Mouse (Mus musculus): ENCODE measurements around the gene Derl3. TPM values are rescaled to one million over a fixed set of nuclear protein-coding genes. Genes with fewer than 3 reads are reported as not detected.
"Not testable (repeated sequence)": the region's sequence is repeated elsewhere in the genome, so short reads cannot be mapped to it uniquely, and the experiment has no call there.

Gene Derl3
- total and polyA plus RNA-seq, 2 experiments, result 2.1 to 15.0 TPM

GRCm38 (mm10) chr10:75856155-75856907 is 36.9 kb upstream of the Derl3 start:
- Histone ChIP-seq H3K4me1 (ENCODE audit: control insufficient read depth, insufficient read depth, low read length) (peaks cover 4% of the 10 kb centered on the region), H3K27ac (replicated peaks; ENCODE audit: insufficient read depth, low read depth, low read length) (no peak overlapping the region), H3K9ac (ENCODE audit: low read depth, low read length) (no peak overlapping the region), H3K4me3 (ENCODE audit: insufficient read depth, low read depth, low read length) (no peak overlapping the region), H3K36me3 (ENCODE audit: control insufficient read depth, insufficient read depth, low read length) (no peaks in the 10 kb centered on the region), H3K27me3 (ENCODE audit: control insufficient read depth, insufficient read depth, low read length) (no peaks in the 10 kb centered on the region), H3K79me2 (ENCODE audit: control insufficient read depth, insufficient read depth, low read length) (no peaks in the 10 kb centered on the region)
- 91% methylated on average over 11 of the region's 11 CpGs for WGBS
- DNase-seq (ENCODE audit: extremely low read depth, low read depth, low spot score), result no peak
- no peak for TF ChIP-seq CTCF (IDR thresholded peaks at IDR 0.05; ENCODE audit: low read depth, low read length)
- TF ChIP-seq POLR2A (IDR thresholded peaks at IDR 0.05; ENCODE audit: extremely low read depth, insufficient read depth, low read length), result no peak

- peak; percentile 53 for DNase-seq (ENCODE audit: extremely low read depth, low read depth, low spot score)
- H3K27me3 ChIP-seq (ENCODE audit: control insufficient read depth, insufficient read depth, low read length), result no peaks in the 10 kb centered on the region
- TF ChIP-seq CTCF (IDR thresholded peaks at IDR 0.05; ENCODE audit: low read depth, low read length) (no peak), POLR2A (IDR thresholded peaks at IDR 0.05; ENCODE audit: extremely low read depth, insufficient read depth, low read length) (no peak)
- WGBS, result 61% methylated on average over 3 of the region's 3 CpGs
- H3K4me3 ChIP-seq (ENCODE audit: insufficient read depth, low read depth, low read length), result no peak overlapping the region
- no peaks in the 10 kb centered on the region for H3K79me2 ChIP-seq (ENCODE audit: control insufficient read depth, insufficient read depth, low read length)
- H3K36me3 ChIP-seq (ENCODE audit: control insufficient read depth, insufficient read depth, low read length), result no peaks in the 10 kb centered on the region
- peaks cover 4% of the 10 kb centered on the region for H3K4me1 ChIP-seq (ENCODE audit: control insufficient read depth, insufficient read depth, low read length)
- H3K9ac ChIP-seq (ENCODE audit: low read depth, low read length), result no peak overlapping the region
- no peak overlapping the region for H3K27ac ChIP-seq (replicated peaks; ENCODE audit: insufficient read depth, low read depth, low read length)
These were observed 36.2 kb upstream of the Derl3 start for GRCm38 (mm10) chr10:75856976-75857375.

- H3K27ac ChIP-seq (replicated peaks; ENCODE audit: insufficient read depth, low read depth, low read length), result no peak overlapping the region
- TF ChIP-seq CTCF (IDR thresholded peaks at IDR 0.05; ENCODE audit: low read depth, low read length) (no peak), POLR2A (IDR thresholded peaks at IDR 0.05; ENCODE audit: extremely low read depth, insufficient read depth, low read length) (no peak)
- H3K36me3 ChIP-seq (ENCODE audit: control insufficient read depth, insufficient read depth, low read length), result no peaks in the 10 kb centered on the region
- 76% methylated on average over 4 of the region's 4 CpGs for WGBS
- no peak overlapping the region; the same call in 1 of the 2 replicates for H3K9ac ChIP-seq (ENCODE audit: low read depth, low read length)
- no peaks in the 10 kb centered on the region for H3K79me2 ChIP-seq (ENCODE audit: control insufficient read depth, insufficient read depth, low read length)
- H3K4me1 ChIP-seq (ENCODE audit: control insufficient read depth, insufficient read depth, low read length), result peaks cover 4% of the 10 kb centered on the region
- H3K27me3 ChIP-seq (ENCODE audit: control insufficient read depth, insufficient read depth, low read length), result no peaks in the 10 kb centered on the region
- H3K4me3 ChIP-seq (ENCODE audit: insufficient read depth, low read depth, low read length), result no peak overlapping the region
- DNase-seq (ENCODE audit: extremely low read depth, low read depth, low spot score), result no peak
These were observed 35.6 kb upstream of the Derl3 start for GRCm38 (mm10) chr10:75857598-75857997.

GRCm38 (mm10) chr10:75859107-75859746 is 34.0 kb upstream of the Derl3 start:
- WGBS, result 7% methylated on average over 24 of the region's 27 CpGs
- peaks cover 4% of the 10 kb centered on the region for H3K4me1 ChIP-seq (ENCODE audit: control insufficient read depth, insufficient read depth, low read length)
- no peaks in the 10 kb centered on the region for H3K79me2 ChIP-seq (ENCODE audit: control insufficient read depth, insufficient read depth, low read length)
- H3K9ac ChIP-seq (ENCODE audit: low read depth, low read length), result peak overlapping the region; percentile 92
- 0 out of 2 replicates have a peak overlapping the region, but pooled peaks have one; percentile 89 for H3K27ac ChIP-seq (replicated peaks; ENCODE audit: insufficient read depth, low read depth, low read length)
- H3K36me3 ChIP-seq (ENCODE audit: control insufficient read depth, insufficient read depth, low read length), result no peaks in the 10 kb centered on the region
- DNase-seq (ENCODE audit: extremely low read depth, low read depth, low spot score), result peak; percentile 29
- H3K27me3 ChIP-seq (ENCODE audit: control insufficient read depth, insufficient read depth, low read length), result no peaks in the 10 kb centered on the region
- H3K4me3 ChIP-seq (ENCODE audit: insufficient read depth, low read depth, low read length), result peak overlapping the region; percentile 75
- TF ChIP-seq POLR2A (IDR thresholded peaks at IDR 0.05; ENCODE audit: extremely low read depth, insufficient read depth, low read length) (no peak), CTCF (IDR thresholded peaks at IDR 0.05; ENCODE audit: low read depth, low read length) (no peak)

GRCm38 (mm10) chr10:75859786-75860470 is 33.3 kb upstream of the Derl3 start, which contains the start of gene Mif:
Mif (minus strand) TSS chr10:75860240.
- WGBS, result under 1% methylated on average over 46 of the region's 46 CpGs
- H3K36me3 ChIP-seq (ENCODE audit: control insufficient read depth, insufficient read depth, low read length); H3K27me3 ChIP-seq (ENCODE audit: control insufficient read depth, insufficient read depth, low read length); H3K79me2 ChIP-seq (ENCODE audit: control insufficient read depth, insufficient read depth, low read length); H3K4me1 ChIP-seq (ENCODE audit: control insufficient read depth, insufficient read depth, low read length): not testable (repeated sequence)
- peak within 1 kb of the TSS; percentile 75 for H3K4me3 ChIP-seq (ENCODE audit: insufficient read depth, low read depth, low read length)
- peak within 1 kb of the TSS; percentile 89 for H3K27ac ChIP-seq (replicated peaks; ENCODE audit: insufficient read depth, low read depth, low read length)
- TF ChIP-seq POLR2A (IDR thresholded peaks at IDR 0.05; ENCODE audit: extremely low read depth, insufficient read depth, low read length), result peak; percentile 79; the same call in 1 of the 2 replicates
- H3K9ac ChIP-seq (ENCODE audit: low read depth, low read length), result peak within 1 kb of the TSS; percentile 92
- DNase-seq (ENCODE audit: extremely low read depth, low read depth, low spot score), result peak; percentile 82

All from liver, adult 2 months (tissue).